Mouse (Mus musculus): ENCODE data around the gene Grsf1.

The Grsf1 gene

GRCm38 (mm10) chr5:88630883-88631282 lies 45.1 kb downstream of the Grsf1 start:
- DNase-seq (ENCODE audit: low read depth, low spot score), result no peak

GRCm38 (mm10) chr5:88629987-88630386 lies 46.0 kb downstream of the Grsf1 start:
- no peak for DNase-seq (ENCODE audit: low read depth, low spot score)

- no peak for DNase-seq (ENCODE audit: low read depth, low spot score)
These were observed 46.8 kb downstream of the Grsf1 start for GRCm38 (mm10) chr5:88629125-88629524.

GRCm38 (mm10) chr5:88627545-88627944 lies 48.4 kb downstream of the Grsf1 start:
- DNase-seq (ENCODE audit: low read depth, low spot score), result no peak

- DNase-seq (ENCODE audit: low read depth, low spot score), result no peak
These were observed 59.0 kb downstream of the Grsf1 start for GRCm38 (mm10) chr5:88616988-88617387.

GRCm38 (mm10) chr5:88614129-88614528 lies 61.8 kb downstream of the Grsf1 start:
- no peak for DNase-seq (ENCODE audit: low read depth, low spot score)

Data from CD4-positive, CD25-positive, alpha-beta regulatory T cell, adult 2 months (primary cell).